Mouse (Mus musculus) lung, postnatal 36 days (tissue): Measurements from ENCODE around the gene Bloc1s4.
A peak's percentile ranks its signal among the peaks of the same experiment; 100 is the strongest.

Experiments
- DNase-seq: peaks from one replicate; pipeline ENCODE4 v3.0.0; 2022; ENCODE audit warnings: mixed read lengths

Bloc1s4 gene

GRCm38 (mm10) chr5:36716816-36717215 is 31.6 kb downstream of the Bloc1s4 start:
- DNase-seq: no peak

GRCm38 (mm10) chr5:36714832-36715231 is 33.6 kb downstream of the Bloc1s4 start:
- DNase-seq: no peak

- DNase-seq: peak; percentile 53
Measured at GRCm38 (mm10) chr5:36713693-36714092, 34.8 kb downstream of the Bloc1s4 start.

GRCm38 (mm10) chr5:36712553-36713534 is 35.6 kb downstream of the Bloc1s4 start:
- DNase-seq: peak; percentile 95

- peak; percentile 54 for DNase-seq
Measured at GRCm38 (mm10) chr5:36711863-36712262, 36.6 kb downstream of the Bloc1s4 start.

- DNase-seq: no peak
Measured at GRCm38 (mm10) chr5:36705792-36706191, 42.7 kb downstream of the Bloc1s4 start.

GRCm38 (mm10) chr5:36705390-36705789 is 43.1 kb downstream of the Bloc1s4 start:
- DNase-seq: no peak

- no peak for DNase-seq
Measured at GRCm38 (mm10) chr5:36704684-36705083, 43.8 kb downstream of the Bloc1s4 start.

- DNase-seq: peak; percentile 40
Measured at GRCm38 (mm10) chr5:36700939-36701620, 47.4 kb downstream of the Bloc1s4 start.

- DNase-seq: no peak
Measured at GRCm38 (mm10) chr5:36698689-36699088, 49.8 kb downstream of the Bloc1s4 start.

- DNase-seq: no peak
Measured at GRCm38 (mm10) chr5:36698067-36698670, 50.3 kb downstream of the Bloc1s4 start.
